Mouse (Mus musculus) liver, embryonic 14.5 days (tissue): ENCODE results near the gene Ddx23.

Experiments used
- CTCF ChIP-seq: IDR thresholded peaks from 2 replicates; pipeline ENCODE4 v1.5.1; 2016; ENCODE audit warnings: antibody characterized with exemption, low read depth, control low read depth
- EP300 ChIP-seq: IDR thresholded peaks from 2 replicates; pipeline ENCODE4 v1.6.1; 2016; ENCODE audit warnings: antibody characterized with exemption, low read depth

DNA sequence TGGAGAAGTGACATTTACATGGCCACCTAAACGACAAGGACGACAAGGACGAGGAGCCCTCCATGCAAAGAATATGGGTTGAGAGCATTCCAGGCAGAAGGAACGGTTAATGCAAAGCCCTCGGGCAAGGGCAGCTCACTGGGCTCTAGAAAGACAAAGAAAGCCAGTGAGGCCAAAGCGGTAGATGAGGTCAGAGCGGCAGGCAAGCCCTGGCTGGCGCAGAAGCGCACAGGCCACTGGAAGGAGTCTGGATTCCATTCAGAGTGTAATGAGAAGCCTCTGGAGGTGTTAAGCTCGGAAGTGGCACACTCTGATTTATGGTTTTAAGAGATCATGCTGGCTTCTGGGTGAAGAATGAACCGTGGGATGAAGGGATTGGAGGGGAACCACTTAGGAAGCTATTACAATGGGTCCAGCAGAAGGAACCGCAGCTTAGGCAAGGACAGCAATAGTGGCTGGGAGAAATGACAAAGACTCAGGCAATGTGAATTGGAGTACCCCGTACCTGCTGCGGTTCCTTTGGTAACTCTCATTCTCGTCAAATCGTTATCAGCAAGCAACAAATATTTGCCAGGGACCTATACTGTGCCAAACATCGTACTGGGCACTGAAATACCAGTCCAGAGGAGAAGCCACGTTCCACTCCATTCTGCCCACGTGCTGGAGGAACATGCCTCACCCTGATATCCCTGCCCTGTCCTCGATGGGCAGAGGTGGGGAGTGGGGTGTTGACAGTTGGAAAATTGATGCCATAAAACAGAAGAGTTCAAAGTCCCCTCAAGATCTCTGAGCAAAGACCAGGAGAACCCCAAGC is 46.1 kb downstream of the Ddx23 start:
- TF ChIP-seq CTCF, result no peak
- TF ChIP-seq EP300, result no peak
